Mouse (Mus musculus): ENCODE measurements around the gene Trim69.

DNA sequence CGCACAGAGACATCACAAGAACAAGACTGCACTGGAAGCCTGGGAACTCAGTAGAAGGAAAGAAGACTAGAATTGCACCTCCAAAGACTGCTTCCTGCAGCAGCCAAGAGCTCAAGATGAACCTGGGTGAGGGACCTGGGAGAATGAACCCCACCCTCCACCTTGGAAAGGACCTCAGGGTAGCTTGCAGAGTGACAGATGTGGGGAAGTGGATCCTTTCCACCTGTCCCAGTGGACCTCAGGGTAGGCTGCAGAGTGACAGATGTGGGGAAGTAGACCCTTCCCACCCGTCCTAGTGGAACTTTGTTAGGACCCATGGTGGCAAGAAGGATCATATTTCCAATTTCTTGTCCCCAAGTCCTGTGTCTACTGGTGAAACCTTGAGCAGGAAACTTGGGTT, 5.2 kb upstream of the Trim69 start:
- TF ChIP-seq CTCF (IDR thresholded peaks at IDR 0.05; ENCODE audit: control insufficient read depth, insufficient read depth, insufficient read length), result no peak
- no peak for TF ChIP-seq MYOD1 (IDR thresholded peaks at IDR 0.05; ENCODE audit: control insufficient read depth, insufficient read length, low read depth)
- no peak for TF ChIP-seq MYOG (IDR thresholded peaks at IDR 0.05; ENCODE audit: control insufficient read depth, extremely low read depth, insufficient read length)
- no peak for TF ChIP-seq MAX (IDR thresholded peaks at IDR 0.05)
- no peak for TF ChIP-seq USF1 (IDR thresholded peaks at IDR 0.05; ENCODE audit: low read depth)
- TF ChIP-seq CEBPB (IDR thresholded peaks at IDR 0.05; ENCODE audit: low read depth), result no peak
